Mouse (Mus musculus) limb, embryonic 14.5 days (tissue): Measurements from ENCODE around the gene D430041D05Rik. TPM values are rescaled to one million over a fixed set of nuclear protein-coding genes. Genes with fewer than 3 reads are reported as not detected.

Experiments
- ATAC-seq: fragments of 200-750 bp; cut with Nextera tagmentation; 2 replicates; pipeline ENCODE4 v1.8.0; 2017; ENCODE audit warnings: low read depth, moderate number of reproducible peaks, moderate TSS enrichment; ENCODE audit not compliant: low FRiP score
- DNase-seq: peaks from one replicate; pipeline ENCODE4 v3.0.0-alpha.2; 2015; ENCODE audit warnings: low spot score
- H3K27ac ChIP-seq: fragments of 300-500 bp; sonication (generic); replicated peaks from 2 replicates; pipeline ENCODE4 v1.5.1; 2014; ENCODE audit warnings: low read depth, mild to moderate bottlenecking, low read length, moderate library complexity, mixed read lengths
- H3K27me3 ChIP-seq: fragments of 300-500 bp; sonication (generic); 2 replicates; pipeline ENCODE4 v1.6.1; 2014; ENCODE audit warnings: low read length, mixed read lengths; ENCODE audit not compliant: control insufficient read depth, insufficient read depth
- H3K36me3 ChIP-seq: fragments of 300-500 bp; sonication (generic); 2 replicates; pipeline ENCODE4 v1.6.1; 2014; ENCODE audit warnings: mild to moderate bottlenecking, low read length, moderate library complexity, mixed read lengths; ENCODE audit not compliant: control insufficient read depth, insufficient read depth
- H3K4me1 ChIP-seq: fragments of 300-500 bp; sonication (generic); 2 replicates; pipeline ENCODE4 v1.6.1; 2014; ENCODE audit warnings: antibody characterized with exemption, low read length, mixed read lengths; ENCODE audit not compliant: control insufficient read depth, insufficient read depth
- H3K4me2 ChIP-seq: fragments of 300-500 bp; sonication (generic); replicated peaks from 2 replicates; pipeline ENCODE4 v1.6.1; 2014; ENCODE audit warnings: low read depth, mild to moderate bottlenecking, low read length, moderate library complexity; ENCODE audit not compliant: severe bottlenecking
- H3K4me3 ChIP-seq: fragments of 300-500 bp; sonication (generic); replicated peaks from 2 replicates; pipeline ENCODE4 v1.5.1; 2014; ENCODE audit warnings: low read length
- H3K9ac ChIP-seq: fragments of 300-500 bp; sonication (generic); 2 replicates; pipeline ENCODE4 v1.6.1; 2014; ENCODE audit warnings: mild to moderate bottlenecking, low read depth, low read length, moderate library complexity; ENCODE audit not compliant: severe bottlenecking
- H3K9me3 ChIP-seq: fragments of 300-500 bp; sonication (generic); 2 replicates; pipeline ENCODE4 v1.6.1; 2016; ENCODE audit warnings: low read length; ENCODE audit not compliant: control insufficient read depth
- POLR2A ChIP-seq: fragments of 200-500 bp; IDR thresholded peaks from 2 replicates; pipeline ENCODE4 v1.8.0; 2012; ENCODE audit warnings: inconsistent platforms, mild to moderate bottlenecking, moderate library complexity, borderline replicate concordance; ENCODE audit not compliant: insufficient read depth, insufficient read length; ENCODE audit errors: extremely low read depth
- WGBS: fragments of 180-500 bp; shearing (Covaris S2); extraction: QIAGEN DNeasy Blood & Tissue Kit; methylation state at CpG from one replicate; pipeline ENCODE4 v1.1.7; 2014; 5-methylcytosine and 5-hydroxymethylcytosine counted together
- polyA plus RNA-seq, 2 experiments: library from polyadenylated mRNA; depleted of rRNA in 1 of 2; stranded (reverse) in 1 of 2; unstranded in 1 of 2; fragments of >200 nt; fragmentation: Nextera tagmentation in 1 of 2; extraction: Ambion mirVana in 1 of 2; gene quantifications; 2 replicates each; pipeline versions ENCODE4 v1.2.1 to v1.2.3; 2012 to 2014

Gene D430041D05Rik
- polyA plus RNA-seq, 2 experiments = 1.1 TPM

- 74% methylated on average over 13 of the region's 13 CpGs for WGBS
- Histone ChIP-seq H3K36me3 (no peaks in the 10 kb centered on the region), H3K4me3 (no peak overlapping the region), H3K9ac (no peak overlapping the region), H3K9me3 (no peaks in the 10 kb centered on the region), H3K4me2 (no peak overlapping the region), H3K4me1 (no peaks in the 10 kb centered on the region), H3K27me3 (no peaks in the 10 kb centered on the region), H3K27ac (no peak overlapping the region)
- TF ChIP-seq POLR2A = no peak
- DNase-seq (no peak), ATAC-seq (no peak)
Observed at GRCm38 (mm10) chr2:104351415-104352203, 59.2 kb downstream of the D430041D05Rik start.

GRCm38 (mm10) chr2:104337619-104338018 lies 73.2 kb downstream of the D430041D05Rik start:
- no peaks in the 10 kb centered on the region for H3K36me3 ChIP-seq
- no peaks in the 10 kb centered on the region for H3K27me3 ChIP-seq
- H3K4me2 ChIP-seq = no peak overlapping the region
- TF ChIP-seq POLR2A = no peak
- no peak for ATAC-seq
- no peak for DNase-seq
- H3K27ac ChIP-seq = no peak overlapping the region
- H3K4me1 ChIP-seq = no peaks in the 10 kb centered on the region
- no peaks in the 10 kb centered on the region for H3K9me3 ChIP-seq
- H3K4me3 ChIP-seq = no peak overlapping the region
- no peak overlapping the region for H3K9ac ChIP-seq

GRCm38 (mm10) chr2:104335824-104336223 lies 75.0 kb downstream of the D430041D05Rik start:
- WGBS = 46% methylated on average over 6 of the region's 6 CpGs
- no peak overlapping the region for H3K4me3 ChIP-seq
- no peak overlapping the region for H3K4me2 ChIP-seq
- ATAC-seq = no peak
- H3K36me3 ChIP-seq = no peaks in the 10 kb centered on the region
- no peaks in the 10 kb centered on the region for H3K4me1 ChIP-seq
- no peak overlapping the region for H3K27ac ChIP-seq
- no peaks in the 10 kb centered on the region for H3K27me3 ChIP-seq
- no peaks in the 10 kb centered on the region for H3K9me3 ChIP-seq
- DNase-seq = no peak
- H3K9ac ChIP-seq = no peak overlapping the region
- no peak for TF ChIP-seq POLR2A

GRCm38 (mm10) chr2:104333952-104334351 lies 76.9 kb downstream of the D430041D05Rik start:
- DNase-seq (no peak), ATAC-seq (no peak)
- no peak overlapping the region for H3K9ac ChIP-seq
- WGBS = 62% methylated on average over 5 of the region's 5 CpGs
- no peaks in the 10 kb centered on the region for H3K4me1 ChIP-seq
- no peak overlapping the region for H3K27ac ChIP-seq
- no peak overlapping the region for H3K4me3 ChIP-seq
- no peaks in the 10 kb centered on the region for H3K9me3 ChIP-seq
- no peaks in the 10 kb centered on the region for H3K36me3 ChIP-seq
- no peaks in the 10 kb centered on the region for H3K27me3 ChIP-seq
- no peak for TF ChIP-seq POLR2A
- no peak overlapping the region for H3K4me2 ChIP-seq

GRCm38 (mm10) chr2:104332707-104333106 lies 78.1 kb downstream of the D430041D05Rik start:
- Histone ChIP-seq H3K4me2 (no peak overlapping the region), H3K9me3 (no peaks in the 10 kb centered on the region), H3K27ac (no peak overlapping the region), H3K4me1 (no peaks in the 10 kb centered on the region), H3K36me3 (no peaks in the 10 kb centered on the region), H3K27me3 (no peaks in the 10 kb centered on the region), H3K9ac (no peak overlapping the region), H3K4me3 (no peak overlapping the region)
- TF ChIP-seq POLR2A = no peak
- ATAC-seq = peak; percentile 63; the same call in 1 of the 2 replicates
- 22% methylated on average over 4 of the region's 4 CpGs for WGBS
- DNase-seq = peak; percentile 6

- Histone ChIP-seq H3K27ac (no peak overlapping the region), H3K4me1 (no peaks in the 10 kb centered on the region), H3K9ac (no peak overlapping the region), H3K4me3 (no peak overlapping the region), H3K4me2 (no peak overlapping the region), H3K36me3 (no peaks in the 10 kb centered on the region), H3K9me3 (no peaks in the 10 kb centered on the region), H3K27me3 (no peaks in the 10 kb centered on the region)
- TF ChIP-seq POLR2A = no peak
- no peak for DNase-seq
- WGBS = 79% methylated on average over 6 of the region's 6 CpGs
- no peak for ATAC-seq
Observed at GRCm38 (mm10) chr2:104331261-104331660, 79.6 kb downstream of the D430041D05Rik start.
